Mouse (Mus musculus): ENCODE data around the gene Plekha1. TPM values are rescaled to one million over a fixed set of nuclear protein-coding genes. Genes with fewer than 3 reads are reported as not detected.
A peak's percentile ranks its signal among the peaks of the same experiment; 100 is the strongest.

Gene Plekha1
- total RNA-seq (2014; rRNA removed): 72.6 and 79.8 TPM in 2 replicates
- 44.2 and 50.0 TPM in 2 replicates for polyA plus RNA-seq (2015; fragmentation: Nextera tagmentation; extraction: Ambion mirVana)

GRCm38 (mm10) chr7:130865613-130866591 lies at the start of gene Plekha1:
Plekha1 (plus strand) TSS chr7:130865756.
- H3K9me3 ChIP-seq (ENCODE audit: low read length): no peaks in the 10 kb centered on the region
- peak within 1 kb of the TSS; percentile 70 for H3K4me2 ChIP-seq (ENCODE audit: low read depth, low read length)
- H3K4me3 ChIP-seq (ENCODE audit: low read length): peak within 1 kb of the TSS; percentile 77
- WGBS: under 1% methylated on average over 108 of the region's 114 CpGs
- DNase-seq (ENCODE audit: low spot score) (peak; percentile 99), ATAC-seq (peak; percentile 99)
- no peaks in the 10 kb centered on the region for H3K36me3 ChIP-seq (ENCODE audit: insufficient read depth, low read length)
- H3K4me1 ChIP-seq (ENCODE audit: insufficient read depth, low read length): peaks cover 6% of the 10 kb centered on the region
- peak within 1 kb of the TSS; percentile 92 for H3K9ac ChIP-seq (replicated peaks; ENCODE audit: low read length)
- no peaks in the 10 kb centered on the region for H3K27me3 ChIP-seq (ENCODE audit: insufficient read depth, low read length)
- no peak for TF ChIP-seq CTCF (IDR thresholded peaks at IDR 0.05; ENCODE audit: low read depth)
- H3K27ac ChIP-seq: peak within 1 kb of the TSS; percentile 88

- no peak overlapping the region for H3K4me3 ChIP-seq (ENCODE audit: low read length)
- DNase-seq (ENCODE audit: low spot score) (no peak), ATAC-seq (no peak)
- no peaks in the 10 kb centered on the region for H3K36me3 ChIP-seq (ENCODE audit: insufficient read depth, low read length)
- no peak overlapping the region for H3K27ac ChIP-seq
- H3K9me3 ChIP-seq (ENCODE audit: low read length): no peaks in the 10 kb centered on the region
- no peak overlapping the region for H3K9ac ChIP-seq (replicated peaks; ENCODE audit: low read length)
- TF ChIP-seq CTCF (IDR thresholded peaks at IDR 0.05; ENCODE audit: low read depth): no peak
- no peaks in the 10 kb centered on the region for H3K27me3 ChIP-seq (ENCODE audit: insufficient read depth, low read length)
- H3K4me2 ChIP-seq (ENCODE audit: low read depth, low read length): no peak overlapping the region
- 83% methylated on average over 7 of the region's 7 CpGs for WGBS
- H3K4me1 ChIP-seq (ENCODE audit: insufficient read depth, low read length): no peaks in the 10 kb centered on the region
Measured at GRCm38 (mm10) chr7:130816243-130816642, 49.3 kb upstream of the Plekha1 start.

GRCm38 (mm10) chr7:130818813-130819212 lies 46.7 kb upstream of the Plekha1 start:
- H3K27ac ChIP-seq: no peak overlapping the region
- no peaks in the 10 kb centered on the region for H3K27me3 ChIP-seq (ENCODE audit: insufficient read depth, low read length)
- no peaks in the 10 kb centered on the region for H3K36me3 ChIP-seq (ENCODE audit: insufficient read depth, low read length)
- DNase-seq (ENCODE audit: low spot score): no peak
- 80% methylated on average over 5 of the region's 5 CpGs for whole genome bisulfite sequencing
- ATAC-seq: no peak
- no peaks in the 10 kb centered on the region for H3K4me1 ChIP-seq (ENCODE audit: insufficient read depth, low read length)
- H3K4me3 ChIP-seq (ENCODE audit: low read length): no peak overlapping the region
- no peak overlapping the region for H3K4me2 ChIP-seq (ENCODE audit: low read depth, low read length)
- no peak for TF ChIP-seq CTCF (IDR thresholded peaks at IDR 0.05; ENCODE audit: low read depth)
- no peaks in the 10 kb centered on the region for H3K9me3 ChIP-seq (ENCODE audit: low read length)
- no peak overlapping the region for H3K9ac ChIP-seq (replicated peaks; ENCODE audit: low read length)

GRCm38 (mm10) chr7:130819624-130820023 lies 45.9 kb upstream of the Plekha1 start:
- Histone ChIP-seq H3K4me2 (ENCODE audit: low read depth, low read length) (no peak overlapping the region), H3K9me3 (ENCODE audit: low read length) (no peaks in the 10 kb centered on the region), H3K36me3 (ENCODE audit: insufficient read depth, low read length) (no peaks in the 10 kb centered on the region), H3K4me1 (ENCODE audit: insufficient read depth, low read length) (no peaks in the 10 kb centered on the region), H3K27me3 (ENCODE audit: insufficient read depth, low read length) (no peaks in the 10 kb centered on the region), H3K9ac (replicated peaks; ENCODE audit: low read length) (no peak overlapping the region), H3K27ac (no peak overlapping the region), H3K4me3 (ENCODE audit: low read length) (no peak overlapping the region)
- 55% methylated on average over 10 of the region's 10 CpGs for WGBS
- DNase-seq (ENCODE audit: low spot score) (no peak), ATAC-seq (no peak)
- TF ChIP-seq CTCF (IDR thresholded peaks at IDR 0.05; ENCODE audit: low read depth): no peak

- Histone ChIP-seq H3K9me3 (ENCODE audit: low read length) (no peaks in the 10 kb centered on the region), H3K4me3 (ENCODE audit: low read length) (no peak overlapping the region), H3K27me3 (ENCODE audit: insufficient read depth, low read length) (no peaks in the 10 kb centered on the region), H3K9ac (replicated peaks; ENCODE audit: low read length) (no peak overlapping the region), H3K27ac (no peak overlapping the region), H3K4me2 (ENCODE audit: low read depth, low read length) (no peak overlapping the region), H3K4me1 (ENCODE audit: insufficient read depth, low read length) (no peaks in the 10 kb centered on the region), H3K36me3 (ENCODE audit: insufficient read depth, low read length) (no peaks in the 10 kb centered on the region)
- 79% methylated on average over 9 of the region's 9 CpGs for WGBS
- DNase-seq (ENCODE audit: low spot score) (no peak), ATAC-seq (no peak)
- no peak for TF ChIP-seq CTCF (IDR thresholded peaks at IDR 0.05; ENCODE audit: low read depth)
Measured at GRCm38 (mm10) chr7:130823992-130824391, 41.6 kb upstream of the Plekha1 start.

- no peaks in the 10 kb centered on the region for H3K36me3 ChIP-seq (ENCODE audit: insufficient read depth, low read length)
- H3K4me1 ChIP-seq (ENCODE audit: insufficient read depth, low read length): no peaks in the 10 kb centered on the region
- H3K4me2 ChIP-seq (ENCODE audit: low read depth, low read length): no peak overlapping the region
- no peak for TF ChIP-seq CTCF (IDR thresholded peaks at IDR 0.05; ENCODE audit: low read depth)
- H3K4me3 ChIP-seq (ENCODE audit: low read length): no peak overlapping the region
- no peak for DNase-seq (ENCODE audit: low spot score)
- WGBS: 68% methylated on average over 3 of the region's 3 CpGs
- H3K27me3 ChIP-seq (ENCODE audit: insufficient read depth, low read length): no peaks in the 10 kb centered on the region
- no peak overlapping the region for H3K9ac ChIP-seq (replicated peaks; ENCODE audit: low read length)
- H3K9me3 ChIP-seq (ENCODE audit: low read length): no peaks in the 10 kb centered on the region
- no peak overlapping the region for H3K27ac ChIP-seq
- no peak for ATAC-seq
Measured at GRCm38 (mm10) chr7:130826343-130826742, 39.2 kb upstream of the Plekha1 start.

- Histone ChIP-seq H3K9ac (replicated peaks; ENCODE audit: low read length) (no peak overlapping the region), H3K36me3 (ENCODE audit: insufficient read depth, low read length) (no peaks in the 10 kb centered on the region), H3K27ac (no peak overlapping the region), H3K27me3 (ENCODE audit: insufficient read depth, low read length) (no peaks in the 10 kb centered on the region), H3K4me3 (ENCODE audit: low read length) (no peak overlapping the region), H3K4me1 (ENCODE audit: insufficient read depth, low read length) (no peaks in the 10 kb centered on the region), H3K9me3 (ENCODE audit: low read length) (no peaks in the 10 kb centered on the region), H3K4me2 (ENCODE audit: low read depth, low read length) (no peak overlapping the region)
- ATAC-seq (no peak), DNase-seq (ENCODE audit: low spot score) (peak; percentile 82)
- WGBS: 48% methylated on average over 3 of the region's 3 CpGs
- TF ChIP-seq CTCF (IDR thresholded peaks at IDR 0.05; ENCODE audit: low read depth): peak; percentile 84
Measured at GRCm38 (mm10) chr7:130827431-130827830, 38.1 kb upstream of the Plekha1 start.
